Mouse (Mus musculus) liver, adult 2 months (tissue): ENCODE measurements around the gene Ushbp1. TPM values are rescaled to one million over a fixed set of nuclear protein-coding genes. Genes with fewer than 3 reads are reported as not detected.
"Not testable (repeated sequence)": the region's sequence is repeated elsewhere in the genome, so short reads cannot be mapped to it uniquely, and the experiment has no call there.

ENCODE experiments used
- DNase-seq: peaks from one replicate; pipeline ENCODE4 v3.0.0-alpha.2; 2011; ENCODE audit warnings: low read depth, low spot score; ENCODE audit errors: extremely low read depth
- H3K27ac ChIP-seq: fragments of 200-500 bp; replicated peaks from 2 replicates; pipeline ENCODE4 v1.5.1; 2012; ENCODE audit warnings: low read depth, mild to moderate bottlenecking, control low read depth, inconsistent platforms, low read length; ENCODE audit not compliant: insufficient read depth
- H3K27me3 ChIP-seq: fragments of 200-500 bp; 2 replicates; pipeline ENCODE4 v1.6.1; 2012; ENCODE audit warnings: mild to moderate bottlenecking, moderate library complexity, low read length, inconsistent platforms; ENCODE audit not compliant: control insufficient read depth, insufficient read depth
- H3K36me3 ChIP-seq: fragments of 200-500 bp; 2 replicates; pipeline ENCODE4 v1.6.1; 2012; ENCODE audit warnings: low read length, inconsistent platforms; ENCODE audit not compliant: control insufficient read depth, insufficient read depth
- H3K4me1 ChIP-seq: fragments of 200-500 bp; 2 replicates; pipeline ENCODE4 v1.6.1; 2011; ENCODE audit warnings: low read length; ENCODE audit not compliant: control insufficient read depth, insufficient read depth
- H3K4me3 ChIP-seq: fragments of 200-500 bp; 2 replicates; pipeline ENCODE4 v1.5.1; 2011; ENCODE audit warnings: low read depth, mild to moderate bottlenecking, control low read depth, low read length, moderate library complexity; ENCODE audit not compliant: insufficient read depth
- H3K79me2 ChIP-seq: fragments of 200-500 bp; 2 replicates; pipeline ENCODE4 v1.6.1; 2012; ENCODE audit warnings: inconsistent platforms, mild to moderate bottlenecking, low read length, moderate library complexity; ENCODE audit not compliant: control insufficient read depth, insufficient read depth
- H3K9ac ChIP-seq: fragments of 200-500 bp; 2 replicates; pipeline ENCODE4 v1.6.1; 2012; ENCODE audit warnings: low read depth, mild to moderate bottlenecking, control low read depth, inconsistent platforms, low read length
- CTCF ChIP-seq: fragments of 200-500 bp; IDR thresholded peaks from 2 replicates; pipeline ENCODE4 v1.5.1; 2011; ENCODE audit warnings: low read depth, low read length, control low read depth
- POLR2A ChIP-seq: fragments of 200-500 bp; IDR thresholded peaks from 2 replicates; pipeline ENCODE4 v1.6.1; 2011; ENCODE audit warnings: low read length, control low read depth; ENCODE audit not compliant: insufficient read depth; ENCODE audit errors: extremely low read depth
- WGBS: fragments of 180-500 bp; shearing (Covaris S2); methylation state at CpG from one replicate; pipeline ENCODE4 v1.1.7; 2018; 5-methylcytosine and 5-hydroxymethylcytosine counted together
- polyA plus RNA-seq: library from polyadenylated mRNA; depleted of rRNA; stranded (reverse); fragments of >200 nt; gene quantifications from 2 replicates; pipeline ENCODE4 v1.2.3, GENCODE M21; 2012; rRNA removed
- total RNA-seq: library from RNA; depleted of rRNA; stranded (reverse); fragments of >200 nt; gene quantifications from 2 replicates; pipeline ENCODE4 v1.2.3, GENCODE M21; 2014; rRNA removed

Gene Ushbp1
- total RNA-seq (7.9 and 9.7 TPM in 2 replicates), polyA plus RNA-seq (7.9 and 13.6 TPM in 2 replicates)

GRCm38 (mm10) chr8:71395629-71396028 lies at the start of gene Ushbp1:
Gene Ushbp1, minus strand, starts transcription at chr8:71395802.
- Histone ChIP-seq H3K4me1 (peaks cover 12% of the 10 kb centered on the region), H3K4me3 (peak within 1 kb of the TSS; percentile 69), H3K27ac (peak within 1 kb of the TSS; percentile 84), H3K36me3 (peaks cover 2% of the 10 kb centered on the region; the same call in 1 of the 2 replicates), H3K79me2 (peaks cover 10% of the 10 kb centered on the region; the same call in 1 of the 2 replicates), H3K27me3 (no peaks in the 10 kb centered on the region), H3K9ac (peak within 1 kb of the TSS; percentile 72)
- DNase-seq, result no peak
- TF ChIP-seq CTCF (no peak), POLR2A (0 out of 2 replicates have a peak, but pooled peaks have one; percentile 24)
- 83% methylated on average over 9 of the region's 9 CpGs for WGBS

- H3K36me3 ChIP-seq, result no peaks in the 10 kb centered on the region
- TF ChIP-seq POLR2A (no peak), CTCF (no peak)
- H3K4me3 ChIP-seq, result no peak overlapping the region
- 76% methylated on average over 7 of the region's 7 CpGs for WGBS
- no peaks in the 10 kb centered on the region for H3K79me2 ChIP-seq
- H3K9ac ChIP-seq, result no peak overlapping the region
- H3K27me3 ChIP-seq, result no peaks in the 10 kb centered on the region
- H3K4me1 ChIP-seq, result no peaks in the 10 kb centered on the region
- H3K27ac ChIP-seq, result no peak overlapping the region
- DNase-seq, result no peak
Observed at GRCm38 (mm10) chr8:71445096-71445495, 49.5 kb upstream of the Ushbp1 start.

DNA sequence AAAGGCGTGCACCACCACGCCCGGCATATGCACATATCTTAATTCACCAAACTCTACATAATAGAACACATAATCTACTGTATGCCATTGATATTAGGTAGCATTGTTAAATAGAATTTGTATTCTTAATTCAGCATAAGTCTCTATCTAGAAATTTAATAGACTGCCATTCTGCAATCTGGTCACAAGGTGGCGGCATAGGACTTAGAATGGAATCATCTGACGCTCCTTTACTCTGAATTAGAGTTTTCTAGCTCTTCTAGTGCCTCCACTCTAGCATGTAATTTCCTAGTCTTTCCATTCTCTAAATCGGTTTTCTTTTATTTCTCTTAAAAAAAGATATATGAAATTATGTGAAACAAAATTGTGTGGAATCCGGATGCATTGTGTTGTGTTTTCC lies 45.8 kb upstream of the Ushbp1 start:
- Histone ChIP-seq H3K27ac (no peak overlapping the region), H3K36me3 (no peaks in the 10 kb centered on the region), H3K4me3 (no peak overlapping the region), H3K4me1 (no peaks in the 10 kb centered on the region), H3K27me3 (no peaks in the 10 kb centered on the region), H3K9ac (no peak overlapping the region), H3K79me2 (no peaks in the 10 kb centered on the region)
- DNase-seq, result peak; percentile 53
- under 1% methylated on average over 7 of the region's 7 CpGs for WGBS
- TF ChIP-seq CTCF (peak; percentile 53), POLR2A (no peak)

- no peak for TF ChIP-seq POLR2A
- TF ChIP-seq CTCF, result no peak
- no peak overlapping the region for H3K4me3 ChIP-seq
- H3K36me3 ChIP-seq, result no peaks in the 10 kb centered on the region
- H3K4me1 ChIP-seq, result no peaks in the 10 kb centered on the region
- no peaks in the 10 kb centered on the region for H3K27me3 ChIP-seq
- no peak for DNase-seq
- 55% methylated on average over 3 of the region's 3 CpGs for WGBS
- H3K9ac ChIP-seq, result no peak overlapping the region
- no peaks in the 10 kb centered on the region for H3K79me2 ChIP-seq
- no peak overlapping the region for H3K27ac ChIP-seq
Observed at GRCm38 (mm10) chr8:71437041-71437440, 41.4 kb upstream of the Ushbp1 start.

- H3K27me3 ChIP-seq, H3K4me3 ChIP-seq, H3K36me3 ChIP-seq, H3K79me2 ChIP-seq, H3K27ac ChIP-seq, H3K4me1 ChIP-seq, DNase-seq, H3K9ac ChIP-seq: not testable (repeated sequence)
- WGBS, result 85% methylated on average over 1 of the region's 1 CpGs
Observed at GRCm38 (mm10) chr8:71432935-71433334, 37.3 kb upstream of the Ushbp1 start.

DNA sequence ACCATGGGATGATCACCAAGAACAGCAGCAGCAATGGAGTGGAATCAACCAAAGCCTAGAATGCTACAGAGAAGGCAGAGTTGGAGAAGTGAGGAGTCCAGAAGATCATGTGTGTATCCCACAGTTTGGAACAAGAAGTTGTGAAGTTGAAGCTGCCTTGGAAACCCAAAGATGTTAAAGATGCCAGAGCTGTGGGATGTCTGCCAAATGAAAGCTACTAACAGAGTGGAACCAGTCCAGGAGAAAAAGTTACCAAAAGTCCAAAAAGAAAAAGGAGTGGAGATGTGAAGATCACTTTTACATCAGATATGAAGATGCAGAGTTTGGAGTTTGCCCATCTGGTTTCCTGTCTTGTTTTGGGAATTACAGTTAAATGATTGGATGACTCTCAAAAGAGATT lies 26.5 kb upstream of the Ushbp1 start:
- Histone ChIP-seq H3K27ac (no peak overlapping the region), H3K9ac (no peak overlapping the region), H3K27me3 (no peaks in the 10 kb centered on the region), H3K4me1 (peaks cover 1% of the 10 kb centered on the region; the same call in 1 of the 2 replicates), H3K79me2 (no peaks in the 10 kb centered on the region), H3K4me3 (no peak overlapping the region), H3K36me3 (no peaks in the 10 kb centered on the region)
- no peak for TF ChIP-seq POLR2A
- no peak for TF ChIP-seq CTCF
- DNase-seq, result peak; percentile 18
